ENCODE assay signal across 16 mouse cellular contexts in the genomic region with DNA sequence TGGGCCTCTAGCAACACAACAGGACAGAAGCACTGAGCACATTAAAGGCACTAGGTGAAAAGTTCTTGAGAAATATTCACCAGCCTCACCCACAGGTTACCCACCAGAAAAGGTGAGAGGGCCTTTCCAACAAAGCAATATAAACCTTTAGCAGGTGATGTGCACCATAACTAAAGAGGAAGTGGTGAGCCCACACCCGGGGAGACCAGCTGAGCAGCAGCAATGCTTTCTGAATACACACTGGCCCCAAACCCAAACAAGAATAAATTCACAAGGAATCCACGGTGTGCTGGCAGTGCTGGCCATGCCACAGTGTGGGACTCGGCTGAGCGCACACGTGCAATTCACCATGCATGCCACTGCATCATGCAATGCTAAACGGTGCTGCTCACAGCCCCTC.
A peak's percentile ranks its signal among the peaks of the same experiment; 100 is the strongest.
DNase-seq lines count a peak whose midpoint lies in the region; ATAC-seq lines count a peak whose summit lies in the region.
"Had no signal": no experiment of that assay in that cellular context is flagged by ENCODE, and none has a peak within 500 bp of the region (broad histone marks: within the 10 kb centered on the region; RNA-seq: fewer than 3 reads in every experiment).

No protein-coding gene starts in this region.

- intact Hi-C loops in left cerebral cortex, postnatal 25 days (cut with DNase I) = no loop called here

- H3K9me3 ChIP-seq in liver, embryonic 13.5 days (replicated peaks) = no peaks in the 10 kb centered on the region
- H3K9me3 ChIP-seq in hindbrain, embryonic 11.5 days (ENCODE audit: control insufficient read depth, low read length) = no peaks in the 10 kb centered on the region
- H3K9me3 ChIP-seq: forebrain, embryonic 12.5 days; heart, embryonic 15.5 days; kidney, embryonic 15.5 days; neural tube, embryonic 15.5 days had no signal

- WGBS in liver, embryonic 13.5 days (ENCODE audit: insufficient replicate concordance) = 60% methylated on average over 6 of the region's 6 CpGs
- WGBS in hindbrain, embryonic 11.5 days = 82% methylated on average over 6 of the region's 6 CpGs

- 0 out of 2 replicates have a peak, but pooled peaks cover 4% of the 10 kb centered on the region for H3K36me3 ChIP-seq in liver, embryonic 13.5 days
- H3K36me3 ChIP-seq in hindbrain, embryonic 11.5 days (ENCODE audit: control insufficient read depth, insufficient read depth, low read length) = no peaks in the 10 kb centered on the region
- H3K36me3 ChIP-seq: heart, embryonic 15.5 days; neural tube, embryonic 15.5 days had no signal

- no peak for DNase-seq in liver, embryonic 13.5 days
- no peak for DNase-seq in liver
- peak; percentile 39 to 43 for DNase-seq in CD8-positive naive resting alpha-beta T cell, adult 2 months (ENCODE audit: low read depth in 2 of 2, low spot score in 2 of 2)
- peak; percentile 22 to 41 for DNase-seq in thymus, postnatal 10 days (ENCODE audit: low spot score in 2 of 2)
- DNase-seq in left cerebral cortex, postnatal 25 days (ENCODE audit: low spot score in 2 of 2) = no peak
- DNase-seq in hindbrain, embryonic 11.5 days (ENCODE audit: low spot score) = no peak
- DNase-seq in neural tube, embryonic 10.5 days (ENCODE audit: extremely low spot score, low spot score) = no peak
- DNase-seq: heart, adult 11 months; lung, postnatal 4 days; right cerebral cortex, adult 18-20 months had no signal

- H3K9ac ChIP-seq in liver, embryonic 13.5 days = no peak overlapping the region
- no peak overlapping the region for H3K9ac ChIP-seq in hindbrain, embryonic 11.5 days (ENCODE audit: low read depth, low read length)
- H3K9ac ChIP-seq: forebrain, embryonic 12.5 days; heart, embryonic 15.5 days; kidney, embryonic 15.5 days; neural tube, embryonic 15.5 days had no signal

- no peak for ATAC-seq in liver, embryonic 13.5 days (ENCODE audit: low read depth)
- peak; percentile 52 for ATAC-seq in inflammation-experienced regulatory T-cells, adult 6 months
- ATAC-seq in hindbrain, embryonic 11.5 days (ENCODE audit: low FRiP score) = no peak
- ATAC-seq: hindbrain, postnatal 0 days had no signal

- H3K4me1 ChIP-seq in liver, embryonic 13.5 days (replicated peaks) = peaks cover 42% of the 10 kb centered on the region
- no peaks in the 10 kb centered on the region for H3K4me1 ChIP-seq in hindbrain, embryonic 11.5 days (replicated peaks; ENCODE audit: control insufficient read depth, insufficient read depth, low read length)
- H3K4me1 ChIP-seq: forebrain, embryonic 12.5 days; neural tube, embryonic 15.5 days had no signal

- H3K4me2 ChIP-seq in liver, embryonic 13.5 days = no peak overlapping the region
- H3K4me2 ChIP-seq in hindbrain, embryonic 11.5 days (replicated peaks; ENCODE audit: low read depth, low read length) = no peak overlapping the region
- H3K4me2 ChIP-seq: forebrain, embryonic 12.5 days; heart, embryonic 15.5 days; kidney, embryonic 15.5 days; neural tube, embryonic 15.5 days had no signal

- H3K4me3 ChIP-seq in liver, embryonic 13.5 days (replicated peaks) = no peak overlapping the region
- H3K4me3 ChIP-seq in hindbrain, embryonic 11.5 days (ENCODE audit: low read depth, low read length) = no peak overlapping the region
- H3K4me3 ChIP-seq: forebrain, embryonic 12.5 days; heart, embryonic 15.5 days; kidney, embryonic 15.5 days; neural tube, embryonic 15.5 days had no signal

- peak overlapping the region; percentile 6; the same call in 1 of the 2 replicates for H3K27ac ChIP-seq in liver, embryonic 13.5 days
- no peak overlapping the region for H3K27ac ChIP-seq in hindbrain, embryonic 11.5 days (ENCODE audit: low read depth, low read length)
- H3K27ac ChIP-seq: forebrain, embryonic 12.5 days; heart, embryonic 15.5 days; hindbrain, postnatal 0 days; kidney, embryonic 15.5 days; neural tube, embryonic 15.5 days had no signal

- H3K27me3 ChIP-seq in liver, embryonic 13.5 days = no peaks in the 10 kb centered on the region
- H3K27me3 ChIP-seq in hindbrain, embryonic 11.5 days (ENCODE audit: control insufficient read depth, insufficient read depth, low read length) = no peaks in the 10 kb centered on the region
- H3K27me3 ChIP-seq: forebrain, embryonic 12.5 days; heart, embryonic 15.5 days; kidney, embryonic 15.5 days; neural tube, embryonic 15.5 days had no signal

Comparison
In these comparisons a context has a peak if more than half of its experiments do, and no peak if none do; other contexts are left out.
1. DNase-seq: peak in CD8-positive naive resting alpha-beta T cell, adult 2 months (2 of 2) and thymus, postnatal 10 days (2 of 2); none in liver, embryonic 13.5 days (single experiment), liver (single experiment), left cerebral cortex, postnatal 25 days (0 of 2), hindbrain, embryonic 11.5 days (single experiment) and neural tube, embryonic 10.5 days (single experiment).